Mouse (Mus musculus) gastrocnemius, adult 18-20 months (tissue): ENCODE measurements around the gene Pcbd2. TPM values are rescaled to one million over a fixed set of nuclear protein-coding genes. Genes with fewer than 3 reads are reported as not detected.

Experiments used
- DNase-seq: peaks from one replicate; pipeline ENCODE4 v3.0.0; 2021; ENCODE audit warnings: low spot score
- total RNA-seq, 2 experiments: library from RNA; stranded (reverse); gene quantifications; 2 replicates each; pipeline ENCODE4 v1.2.3; 2021

Gene Pcbd2
- total RNA-seq, 2 experiments from 2014 or later: 20.7 to 21.5 TPM

- no peak for DNase-seq
These were observed 99.0 kb downstream of the Pcbd2 start for GRCm38 (mm10) chr13:55826008-55826671.

Other genes with a start within 250 kb of the Pcbd2 start
- gene Dbn1, start 239.3 kb upstream of the Pcbd2 start, total RNA-seq: 1 to 10 TPM; 4.0 to 6.2 TPM
- gene Pdlim7, start 213.7 kb upstream of the Pcbd2 start, total RNA-seq: 100 to 1,000 TPM; 450 to 533 TPM
- 1 to 10 TPM in 1 of 2 experiments, under 1 TPM in 1; 0.93 to 1.0 TPM for gene Dok3, start 198.1 kb upstream of the Pcbd2 start, total RNA-seq
- gene Ddx41, start 190.7 kb upstream of the Pcbd2 start, total RNA-seq: 10 to 100 TPM in 1 of 2 experiments, 1 to 10 TPM in 1; 9.1 to 12.0 TPM
- 10 to 100 TPM in 1 of 2 experiments, 1 to 10 TPM in 1; 9.6 to 10.1 TPM for gene Fam193b, start 156.2 kb upstream of the Pcbd2 start, total RNA-seq
- gene Tmed9, start 153.6 kb upstream of the Pcbd2 start, total RNA-seq: 10 to 100 TPM; 46.0 to 59.5 TPM
- gene B4galt7, start 127.5 kb upstream of the Pcbd2 start, total RNA-seq: 1 to 10 TPM; 4.7 to 6.8 TPM
- gene Caml, start 104.4 kb upstream of the Pcbd2 start, total RNA-seq: 1 to 10 TPM; 8.1 to 9.2 TPM
- 10 to 100 TPM; 23.1 to 23.7 TPM for gene Ddx46, start 92.3 kb upstream of the Pcbd2 start, total RNA-seq
- 10 to 100 TPM; 28.7 to 32.0 TPM for gene B230219D22Rik, start 34.2 kb upstream of the Pcbd2 start, total RNA-seq
- 10 to 100 TPM; 31.6 to 32.9 TPM for gene Txndc15, start 12.7 kb upstream of the Pcbd2 start, total RNA-seq
- under 1 TPM in 1 of 2 experiments, not detected in 1; 0.34 TPM for gene Catsper3, start 57.2 kb downstream of the Pcbd2 start, total RNA-seq
- under 1 TPM; 0.21 TPM for gene Pitx1, start 108.8 kb downstream of the Pcbd2 start, total RNA-seq